Mouse (Mus musculus): ENCODE results near the gene Gsdme. TPM values are rescaled to one million over a fixed set of nuclear protein-coding genes. Genes with fewer than 3 reads are reported as not detected.

Gsdme gene
- polyA plus RNA-seq (2015; fragmentation: Nextera tagmentation; extraction: Ambion mirVana) = 79.7 and 81.7 TPM in 2 replicates

GRCm38 (mm10) chr6:50263670-50264069 lies at the start of gene Gsdme:
TSS of gene Gsdme (minus strand) at chr6:50263862.
- Histone ChIP-seq H3K9ac (ENCODE audit: low read depth, low read length) (no peak within 1 kb of the TSS), H3K36me3 (ENCODE audit: control insufficient read depth, insufficient read depth, low read length) (no peaks in the 10 kb centered on the region), H3K27me3 (replicated peaks; ENCODE audit: control insufficient read depth, insufficient read depth, low read length) (no peaks in the 10 kb centered on the region), H3K4me3 (ENCODE audit: low read length) (no peak within 1 kb of the TSS), H3K9me3 (ENCODE audit: control insufficient read depth, low read length) (no peaks in the 10 kb centered on the region), H3K4me1 (ENCODE audit: control insufficient read depth, insufficient read depth, low read depth, low read length) (peaks cover 17% of the 10 kb centered on the region), H3K27ac (ENCODE audit: low read depth, low read length) (no peak within 1 kb of the TSS), H3K4me2 (ENCODE audit: low read length) (no peak within 1 kb of the TSS)
- ATAC-seq = no peak
- 72% methylated on average over 6 of the region's 6 CpGs for WGBS

GRCm38 (mm10) chr6:50312647-50313046 lies 49.0 kb upstream of the Gsdme start:
- Histone ChIP-seq H3K27ac (ENCODE audit: low read depth, low read length) (no peak overlapping the region), H3K27me3 (replicated peaks; ENCODE audit: control insufficient read depth, insufficient read depth, low read length) (no peaks in the 10 kb centered on the region), H3K9ac (ENCODE audit: low read depth, low read length) (no peak overlapping the region), H3K36me3 (ENCODE audit: control insufficient read depth, insufficient read depth, low read length) (no peaks in the 10 kb centered on the region), H3K4me1 (ENCODE audit: control insufficient read depth, insufficient read depth, low read depth, low read length) (no peaks in the 10 kb centered on the region), H3K4me3 (ENCODE audit: low read length) (no peak overlapping the region), H3K4me2 (ENCODE audit: low read length) (no peak overlapping the region), H3K9me3 (ENCODE audit: control insufficient read depth, low read length) (no peaks in the 10 kb centered on the region)
- peak; percentile 80; the same call in 1 of the 2 replicates for ATAC-seq
- 27% methylated on average over 4 of the region's 4 CpGs for WGBS

GRCm38 (mm10) chr6:50309019-50309418 lies 45.4 kb upstream of the Gsdme start:
- H3K9me3 ChIP-seq (ENCODE audit: control insufficient read depth, low read length) = no peaks in the 10 kb centered on the region
- H3K27me3 ChIP-seq (replicated peaks; ENCODE audit: control insufficient read depth, insufficient read depth, low read length) = no peaks in the 10 kb centered on the region
- 39% methylated on average over 6 of the region's 6 CpGs for WGBS
- H3K27ac ChIP-seq (ENCODE audit: low read depth, low read length) = no peak overlapping the region
- H3K36me3 ChIP-seq (ENCODE audit: control insufficient read depth, insufficient read depth, low read length) = no peaks in the 10 kb centered on the region
- no peaks in the 10 kb centered on the region for H3K4me1 ChIP-seq (ENCODE audit: control insufficient read depth, insufficient read depth, low read depth, low read length)
- H3K4me3 ChIP-seq (ENCODE audit: low read length) = no peak overlapping the region
- H3K9ac ChIP-seq (ENCODE audit: low read depth, low read length) = no peak overlapping the region
- ATAC-seq = peak; percentile 61; the same call in 1 of the 2 replicates
- H3K4me2 ChIP-seq (ENCODE audit: low read length) = no peak overlapping the region

GRCm38 (mm10) chr6:50306625-50307024 lies 43.0 kb upstream of the Gsdme start:
- Histone ChIP-seq H3K27me3 (replicated peaks; ENCODE audit: control insufficient read depth, insufficient read depth, low read length) (no peaks in the 10 kb centered on the region), H3K4me3 (ENCODE audit: low read length) (no peak overlapping the region), H3K4me2 (ENCODE audit: low read length) (no peak overlapping the region), H3K9me3 (ENCODE audit: control insufficient read depth, low read length) (no peaks in the 10 kb centered on the region), H3K4me1 (ENCODE audit: control insufficient read depth, insufficient read depth, low read depth, low read length) (no peaks in the 10 kb centered on the region), H3K9ac (ENCODE audit: low read depth, low read length) (no peak overlapping the region), H3K36me3 (ENCODE audit: control insufficient read depth, insufficient read depth, low read length) (no peaks in the 10 kb centered on the region), H3K27ac (ENCODE audit: low read depth, low read length) (no peak overlapping the region)
- ATAC-seq = no peak
- WGBS = 79% methylated on average over 4 of the region's 4 CpGs

- Histone ChIP-seq H3K9ac (ENCODE audit: low read depth, low read length) (no peak overlapping the region), H3K4me2 (ENCODE audit: low read length) (no peak overlapping the region), H3K9me3 (ENCODE audit: control insufficient read depth, low read length) (no peaks in the 10 kb centered on the region), H3K27ac (ENCODE audit: low read depth, low read length) (no peak overlapping the region), H3K4me1 (ENCODE audit: control insufficient read depth, insufficient read depth, low read depth, low read length) (no peaks in the 10 kb centered on the region), H3K4me3 (ENCODE audit: low read length) (no peak overlapping the region), H3K27me3 (replicated peaks; ENCODE audit: control insufficient read depth, insufficient read depth, low read length) (no peaks in the 10 kb centered on the region), H3K36me3 (ENCODE audit: control insufficient read depth, insufficient read depth, low read length) (no peaks in the 10 kb centered on the region)
- 68% methylated on average over 4 of the region's 4 CpGs for WGBS
- peak; percentile 69; the same call in 1 of the 2 replicates for ATAC-seq
Measured at GRCm38 (mm10) chr6:50304949-50305491, 41.4 kb upstream of the Gsdme start.

- no peaks in the 10 kb centered on the region for H3K27me3 ChIP-seq (replicated peaks; ENCODE audit: control insufficient read depth, insufficient read depth, low read length)
- no peak overlapping the region for H3K9ac ChIP-seq (ENCODE audit: low read depth, low read length)
- H3K4me2 ChIP-seq (ENCODE audit: low read length) = no peak overlapping the region
- H3K36me3 ChIP-seq (ENCODE audit: control insufficient read depth, insufficient read depth, low read length) = no peaks in the 10 kb centered on the region
- no peaks in the 10 kb centered on the region for H3K9me3 ChIP-seq (ENCODE audit: control insufficient read depth, low read length)
- H3K4me3 ChIP-seq (ENCODE audit: low read length) = no peak overlapping the region
- ATAC-seq = no peak
- 66% methylated on average over 7 of the region's 7 CpGs for WGBS
- no peaks in the 10 kb centered on the region for H3K4me1 ChIP-seq (ENCODE audit: control insufficient read depth, insufficient read depth, low read depth, low read length)
- H3K27ac ChIP-seq (ENCODE audit: low read depth, low read length) = no peak overlapping the region
Measured at GRCm38 (mm10) chr6:50301121-50301520, 37.5 kb upstream of the Gsdme start.

- ATAC-seq = no peak
- H3K9me3 ChIP-seq (ENCODE audit: control insufficient read depth, low read length) = no peaks in the 10 kb centered on the region
- H3K27ac ChIP-seq (ENCODE audit: low read depth, low read length) = no peak overlapping the region
- H3K27me3 ChIP-seq (replicated peaks; ENCODE audit: control insufficient read depth, insufficient read depth, low read length) = no peaks in the 10 kb centered on the region
- H3K4me2 ChIP-seq (ENCODE audit: low read length) = no peak overlapping the region
- H3K4me3 ChIP-seq (ENCODE audit: low read length) = no peak overlapping the region
- no peak overlapping the region for H3K9ac ChIP-seq (ENCODE audit: low read depth, low read length)
- no peaks in the 10 kb centered on the region for H3K36me3 ChIP-seq (ENCODE audit: control insufficient read depth, insufficient read depth, low read length)
- 46% methylated on average over 6 of the region's 6 CpGs for WGBS
- H3K4me1 ChIP-seq (ENCODE audit: control insufficient read depth, insufficient read depth, low read depth, low read length) = no peaks in the 10 kb centered on the region
Measured at GRCm38 (mm10) chr6:50300622-50301021, 37.0 kb upstream of the Gsdme start.

- 83% methylated on average over 7 of the region's 7 CpGs for WGBS
- no peak overlapping the region for H3K4me2 ChIP-seq (ENCODE audit: low read length)
- no peaks in the 10 kb centered on the region for H3K27me3 ChIP-seq (replicated peaks; ENCODE audit: control insufficient read depth, insufficient read depth, low read length)
- H3K4me3 ChIP-seq (ENCODE audit: low read length) = no peak overlapping the region
- no peak overlapping the region for H3K27ac ChIP-seq (ENCODE audit: low read depth, low read length)
- H3K9me3 ChIP-seq (ENCODE audit: control insufficient read depth, low read length) = no peaks in the 10 kb centered on the region
- no peak for ATAC-seq
- no peaks in the 10 kb centered on the region for H3K4me1 ChIP-seq (ENCODE audit: control insufficient read depth, insufficient read depth, low read depth, low read length)
- no peak overlapping the region for H3K9ac ChIP-seq (ENCODE audit: low read depth, low read length)
- no peaks in the 10 kb centered on the region for H3K36me3 ChIP-seq (ENCODE audit: control insufficient read depth, insufficient read depth, low read length)
Measured at GRCm38 (mm10) chr6:50299071-50299470, 35.4 kb upstream of the Gsdme start.

- Histone ChIP-seq H3K4me2 (ENCODE audit: low read length) (no peak overlapping the region), H3K27me3 (replicated peaks; ENCODE audit: control insufficient read depth, insufficient read depth, low read length) (no peaks in the 10 kb centered on the region), H3K36me3 (ENCODE audit: control insufficient read depth, insufficient read depth, low read length) (no peaks in the 10 kb centered on the region), H3K9me3 (ENCODE audit: control insufficient read depth, low read length) (no peaks in the 10 kb centered on the region), H3K27ac (ENCODE audit: low read depth, low read length) (no peak overlapping the region), H3K4me3 (ENCODE audit: low read length) (no peak overlapping the region), H3K9ac (ENCODE audit: low read depth, low read length) (no peak overlapping the region), H3K4me1 (ENCODE audit: control insufficient read depth, insufficient read depth, low read depth, low read length) (no peaks in the 10 kb centered on the region)
- WGBS = 92% methylated on average over 9 of the region's 9 CpGs
- ATAC-seq = no peak
Measured at GRCm38 (mm10) chr6:50297671-50298070, 34.0 kb upstream of the Gsdme start.

GRCm38 (mm10) chr6:50295136-50295535 lies 31.5 kb upstream of the Gsdme start:
- H3K9me3 ChIP-seq (ENCODE audit: control insufficient read depth, low read length) = no peaks in the 10 kb centered on the region
- H3K4me2 ChIP-seq (ENCODE audit: low read length) = no peak overlapping the region
- no peaks in the 10 kb centered on the region for H3K4me1 ChIP-seq (ENCODE audit: control insufficient read depth, insufficient read depth, low read depth, low read length)
- H3K27me3 ChIP-seq (replicated peaks; ENCODE audit: control insufficient read depth, insufficient read depth, low read length) = no peaks in the 10 kb centered on the region
- H3K4me3 ChIP-seq (ENCODE audit: low read length) = no peak overlapping the region
- no peak for ATAC-seq
- WGBS = 58% methylated on average over 10 of the region's 10 CpGs
- H3K27ac ChIP-seq (ENCODE audit: low read depth, low read length) = no peak overlapping the region
- H3K36me3 ChIP-seq (ENCODE audit: control insufficient read depth, insufficient read depth, low read length) = no peaks in the 10 kb centered on the region
- no peak overlapping the region for H3K9ac ChIP-seq (ENCODE audit: low read depth, low read length)

All from hindbrain, embryonic 16.5 days (tissue).